Mouse (Mus musculus): ENCODE results near the gene Fkbp5.

- no peak for TF ChIP-seq CTCF (IDR thresholded peaks at IDR 0.05; ENCODE audit: control insufficient read depth, insufficient read depth, low read length)
- no peak for TF ChIP-seq POLR2A (IDR thresholded peaks at IDR 0.05; ENCODE audit: borderline replicate concordance, control insufficient read depth, low read depth, low read length)
Observed at GRCm38 (mm10) chr17:28394994-28395393, 122.3 kb downstream of the Fkbp5 start.
